Mouse (Mus musculus) forebrain, postnatal 0 days (tissue): ENCODE results near the gene Fkbpl. TPM values are rescaled to one million over a fixed set of nuclear protein-coding genes. Genes with fewer than 3 reads are reported as not detected.

ENCODE experiments used
- ATAC-seq: fragments of 200-750 bp; cut with Nextera tagmentation; 2 replicates; pipeline ENCODE4 v1.8.0; 2017; ENCODE audit warnings: mild to moderate bottlenecking, moderate library complexity
- DNase-seq: peaks from one replicate; pipeline ENCODE4 v3.0.0-alpha.2; 2015
- H3K27ac ChIP-seq: fragments of 300-500 bp; sonication (generic); 2 replicates; pipeline ENCODE4 v1.5.1; 2014; ENCODE audit warnings: low read depth, mild to moderate bottlenecking, antibody characterized with exemption, low read length, moderate library complexity, mixed read lengths
- H3K27me3 ChIP-seq: fragments of 300-500 bp; sonication (generic); 2 replicates; pipeline ENCODE4 v1.6.1; 2014; ENCODE audit warnings: mild to moderate bottlenecking, low read length, mixed read lengths; ENCODE audit not compliant: insufficient read depth
- H3K36me3 ChIP-seq: fragments of 300-500 bp; sonication (generic); 2 replicates; pipeline ENCODE4 v1.6.1; 2014; ENCODE audit warnings: mild to moderate bottlenecking, moderate library complexity; ENCODE audit not compliant: insufficient read depth
- H3K4me1 ChIP-seq: fragments of 300-500 bp; sonication (generic); 2 replicates; pipeline ENCODE4 v1.6.1; 2014; ENCODE audit warnings: antibody characterized with exemption; ENCODE audit not compliant: insufficient read depth
- H3K4me2 ChIP-seq: fragments of 300-500 bp; sonication (generic); 2 replicates; pipeline ENCODE4 v1.6.1; 2014; ENCODE audit warnings: low read depth, mild to moderate bottlenecking, moderate library complexity
- H3K4me3 ChIP-seq: fragments of 300-500 bp; sonication (generic); 2 replicates; pipeline ENCODE4 v1.5.1; 2014; ENCODE audit warnings: low read depth, low read length, mixed read lengths
- H3K9ac ChIP-seq: fragments of 300-500 bp; sonication (generic); 2 replicates; pipeline ENCODE4 v1.6.1; 2014; ENCODE audit warnings: mild to moderate bottlenecking
- H3K9me3 ChIP-seq: fragments of 300-500 bp; sonication (generic); 2 replicates; pipeline ENCODE4 v1.6.1; 2016; ENCODE audit warnings: low read length
- CTCF ChIP-seq: sonication (generic); IDR thresholded peaks from 2 replicates; pipeline ENCODE4 v1.5.1; 2016; ENCODE audit warnings: antibody characterized with exemption, control low read depth, low read depth
- WGBS: fragments of 180-500 bp; shearing (Covaris S2); extraction: QIAGEN DNeasy Blood & Tissue Kit; methylation state at CpG from one replicate; pipeline ENCODE4 v1.1.7; 2014; 5-methylcytosine and 5-hydroxymethylcytosine counted together
- polyA plus RNA-seq: library from polyadenylated mRNA; unstranded; fragments of >200 nt; fragmentation: Nextera tagmentation; extraction: Ambion mirVana; gene quantifications from 2 replicates; pipeline ENCODE4 v1.2.1, GENCODE M21; 2015
- total RNA-seq: library from RNA; depleted of rRNA; stranded (reverse); fragments of >200 nt; gene quantifications from 2 replicates; pipeline ENCODE4 v1.2.3, GENCODE M21; 2014

The Fkbpl gene
- total and polyA plus RNA-seq, 2 experiments from 2014 or later: 9.6 to 11.4 TPM

GRCm38 (mm10) chr17:34627093-34627942, 17.2 kb upstream of the Fkbpl start:
- H3K27me3 ChIP-seq: no peaks in the 10 kb centered on the region
- peak overlapping the region; percentile 92 for H3K27ac ChIP-seq
- peak overlapping the region; percentile 92 for H3K4me2 ChIP-seq
- WGBS: 1% methylated on average over 37 of the region's 45 CpGs
- peaks cover 14% of the 10 kb centered on the region for H3K36me3 ChIP-seq
- H3K4me3 ChIP-seq: peak overlapping the region; percentile 55
- peak overlapping the region; percentile 54 for H3K9ac ChIP-seq
- H3K9me3 ChIP-seq: no peaks in the 10 kb centered on the region
- no peak for TF ChIP-seq CTCF
- peaks cover 28% of the 10 kb centered on the region for H3K4me1 ChIP-seq
- DNase-seq (peak; percentile 92), ATAC-seq (peak; percentile 80)

- H3K36me3 ChIP-seq: peaks cover 6% of the 10 kb centered on the region; the same call in 1 of the 2 replicates
- H3K9me3 ChIP-seq: no peaks in the 10 kb centered on the region
- no peak for TF ChIP-seq CTCF
- H3K4me1 ChIP-seq: peaks cover 28% of the 10 kb centered on the region
- H3K27me3 ChIP-seq: no peaks in the 10 kb centered on the region
- peak within 1 kb of the TSS; percentile 55 for H3K4me3 ChIP-seq
- 5% methylated on average over 29 of the region's 29 CpGs for WGBS
- DNase-seq (no peak), ATAC-seq (no peak; the same call in 1 of the 2 replicates)
- H3K4me2 ChIP-seq: peak within 1 kb of the TSS; percentile 92
- H3K9ac ChIP-seq: peak within 1 kb of the TSS; percentile 54
- peak within 1 kb of the TSS; percentile 92 for H3K27ac ChIP-seq
Observed at GRCm38 (mm10) chr17:34627943-34628643, 16.5 kb upstream of the Fkbpl start, which contains the start of gene Ppt2. Ppt2 (minus strand) TSS chr17:34628510.

GRCm38 (mm10) chr17:34628644-34628967, 16.0 kb upstream of the Fkbpl start:
- H3K9ac ChIP-seq: no peak overlapping the region
- peak overlapping the region; percentile 55 for H3K4me3 ChIP-seq
- H3K9me3 ChIP-seq: no peaks in the 10 kb centered on the region
- 17% methylated on average over 5 of the region's 5 CpGs for WGBS
- H3K27ac ChIP-seq: peak overlapping the region; percentile 92
- no peaks in the 10 kb centered on the region for H3K27me3 ChIP-seq
- ATAC-seq (no peak), DNase-seq (no peak)
- peaks cover 28% of the 10 kb centered on the region for H3K4me1 ChIP-seq
- H3K36me3 ChIP-seq: peaks cover under 1% of the 10 kb centered on the region; the same call in 1 of the 2 replicates
- peak overlapping the region; percentile 92 for H3K4me2 ChIP-seq
- TF ChIP-seq CTCF: no peak

GRCm38 (mm10) chr17:34629221-34629751, 15.3 kb upstream of the Fkbpl start, which contains the start of gene Prrt1:
Prrt1 (plus strand) TSS chr17:34629533.
- Histone ChIP-seq H3K4me2 (peak within 1 kb of the TSS; percentile 92), H3K4me1 (peaks cover 28% of the 10 kb centered on the region), H3K9me3 (no peaks in the 10 kb centered on the region), H3K27ac (peak within 1 kb of the TSS; percentile 92), H3K4me3 (peak within 1 kb of the TSS; percentile 55), H3K9ac (peak within 1 kb of the TSS; percentile 54), H3K36me3 (no peaks in the 10 kb centered on the region), H3K27me3 (no peaks in the 10 kb centered on the region)
- WGBS: 3% methylated on average over 16 of the region's 16 CpGs
- ATAC-seq (peak; percentile 44; the same call in 1 of the 2 replicates), DNase-seq (peak; percentile 82)
- TF ChIP-seq CTCF: no peak

- H3K27me3 ChIP-seq: no peaks in the 10 kb centered on the region
- H3K4me2 ChIP-seq: peak overlapping the region; percentile 92
- peak overlapping the region; percentile 51 for H3K9ac ChIP-seq
- WGBS: 20% methylated on average over 12 of the region's 12 CpGs
- ATAC-seq (no peak), DNase-seq (no peak)
- H3K36me3 ChIP-seq: no peaks in the 10 kb centered on the region
- peak overlapping the region; percentile 45 for H3K4me3 ChIP-seq
- no peaks in the 10 kb centered on the region for H3K9me3 ChIP-seq
- H3K27ac ChIP-seq: no peak overlapping the region
- no peak for TF ChIP-seq CTCF
- peaks cover 28% of the 10 kb centered on the region for H3K4me1 ChIP-seq
Observed at GRCm38 (mm10) chr17:34629796-34630603, 14.6 kb upstream of the Fkbpl start.

- no peak for ATAC-seq
- TF ChIP-seq CTCF: no peak
- DNase-seq: no peak
- Histone ChIP-seq H3K27me3 (no peaks in the 10 kb centered on the region), H3K9me3 (no peaks in the 10 kb centered on the region), H3K9ac (peak overlapping the region; percentile 51), H3K36me3 (no peaks in the 10 kb centered on the region), H3K4me3 (peak overlapping the region; percentile 45), H3K4me1 (peaks cover 28% of the 10 kb centered on the region), H3K4me2 (peak overlapping the region; percentile 92), H3K27ac (no peak overlapping the region)
- WGBS: 4% methylated on average over 48 of the region's 48 CpGs
Observed at GRCm38 (mm10) chr17:34630761-34631301, 13.7 kb upstream of the Fkbpl start.
